Mouse (Mus musculus) lung, postnatal 14 days (tissue): ENCODE data around the gene Vmn2r12.
"Not testable (repeated sequence)": the region's sequence is repeated elsewhere in the genome, so short reads cannot be mapped to it uniquely, and the experiment has no call there.

ENCODE experiments used
- DNase-seq: peaks from one replicate; pipeline ENCODE4 v3.0.0; 2021

The Vmn2r12 gene

GRCm38 (mm10) chr5:109097850-109098249, at the start of gene Vmn2r12:
TSS of gene Vmn2r12 (minus strand) at chr5:109097950.
- DNase-seq = not testable (repeated sequence)

GRCm38 (mm10) chr5:109139546-109139945, 41.8 kb upstream of the Vmn2r12 start:
- DNase-seq = no peak

GRCm38 (mm10) chr5:109136731-109137130, 39.0 kb upstream of the Vmn2r12 start:
- DNase-seq = no peak

GRCm38 (mm10) chr5:109096482-109096881, 1.3 kb downstream of the Vmn2r12 start:
- DNase-seq = not testable (repeated sequence)

GRCm38 (mm10) chr5:109072016-109072415, 25.7 kb downstream of the Vmn2r12 start:
- not testable (repeated sequence) for DNase-seq

- not testable (repeated sequence) for DNase-seq
Observed at GRCm38 (mm10) chr5:109059469-109059868, 38.3 kb downstream of the Vmn2r12 start, which contains the start of gene Vmn2r11. TSS of gene Vmn2r11 (minus strand) at chr5:109059569.

- DNase-seq = no peak
Observed at GRCm38 (mm10) chr5:109055286-109055685, 42.5 kb downstream of the Vmn2r12 start.
